Mouse (Mus musculus): Measurements from ENCODE around the gene Naa15.
A peak's percentile ranks its signal among the peaks of the same experiment; 100 is the strongest.
"Not testable (repeated sequence)": the region's sequence is repeated elsewhere in the genome, so short reads cannot be mapped to it uniquely, and the experiment has no call there.

- not testable (repeated sequence) for TF ChIP-seq PAX5 (IDR thresholded peaks at IDR 0.05; ENCODE audit: low read length); E2F4 (IDR thresholded peaks at IDR 0.05; ENCODE audit: insufficient replicate concordance, low read depth, low read length); GABPA (IDR thresholded peaks at IDR 0.05; ENCODE audit: insufficient replicate concordance, low read depth, low read length); EP300 (IDR thresholded peaks at IDR 0.05; ENCODE audit: low read length); UBTF (IDR thresholded peaks at IDR 0.05; ENCODE audit: low read depth, low read length); CHD2 (IDR thresholded peaks at IDR 0.05; ENCODE audit: low read length); ETS1 (conservative IDR thresholded peaks at IDR 0.05; ENCODE audit: low read depth, low read length); POLR2A (IDR thresholded peaks at IDR 0.05; ENCODE audit: low read depth, low read length); KAT2A (IDR thresholded peaks at IDR 0.05; ENCODE audit: insufficient replicate concordance, low read length); ZC3H11A (IDR thresholded peaks at IDR 0.05; ENCODE audit: low read depth, low read length); CHD1 (IDR thresholded peaks at IDR 0.05; ENCODE audit: low read depth, low read length); RCOR1 (conservative IDR thresholded peaks at IDR 0.05; ENCODE audit: low read depth, low read length)
- TF ChIP-seq CTCF (conservative IDR thresholded peaks at IDR 0.05 in 1 of 2, IDR thresholded peaks at IDR 0.05 in 1 of 2; ENCODE audit: low read depth in 2 of 2, low read length in 2 of 2): peak in 1 of 2 experiments; percentile 45; a peak in 2 of 4 replicates
Observed at GRCm38 (mm10) chr3:51402054-51402453, 12.9 kb upstream of the Naa15 start.

All from CH12.LX (cell line).